Mouse (Mus musculus) myocyte (in vitro differentiated cells): ENCODE results near the gene Limd1. TPM values are rescaled to one million over a fixed set of nuclear protein-coding genes. Genes with fewer than 3 reads are reported as not detected.

Experiments used
- H3K27me3 ChIP-seq: one replicate; pipeline ENCODE4 v1.6.1; 2011; ENCODE audit not compliant: control insufficient read depth, insufficient read depth, insufficient read length
- H3K36me3 ChIP-seq: one replicate; pipeline ENCODE4 v1.6.1; 2011; ENCODE audit not compliant: control insufficient read depth, insufficient read depth
- H3K4me2 ChIP-seq: one replicate; pipeline ENCODE4 v1.6.1; 2011; ENCODE audit warnings: low read depth, control low read depth
- H3K4me3 ChIP-seq: one replicate; pipeline ENCODE4 v1.5.1; 2011; ENCODE audit warnings: mild to moderate bottlenecking, control low read depth, moderate library complexity
- H3K79me2 ChIP-seq: one replicate; pipeline ENCODE4 v1.6.1; 2011; ENCODE audit not compliant: control insufficient read depth, insufficient read depth
- H3ac ChIP-seq: one replicate; pipeline ENCODE4 v1.6.1; 2011; ENCODE audit not compliant: control insufficient read depth, insufficient read length
- CEBPB ChIP-seq: IDR thresholded peaks from 2 replicates; pipeline ENCODE4 v1.6.1; 2011; ENCODE audit warnings: mild to moderate bottlenecking, moderate library complexity; ENCODE audit not compliant: poor library complexity, insufficient read depth, severe bottlenecking
- E2F4 ChIP-seq: IDR thresholded peaks from one replicate; pipeline ENCODE4 v1.6.1; 2011; ENCODE audit warnings: mild to moderate bottlenecking, control low read depth, moderate library complexity; ENCODE audit not compliant: insufficient read depth
- MAX ChIP-seq: IDR thresholded peaks from one replicate; pipeline ENCODE4 v1.6.1; 2011; ENCODE audit warnings: low read depth, mild to moderate bottlenecking, control low read depth
- MYOD1 ChIP-seq, 3 experiments: IDR thresholded peaks; one replicate each; pipeline ENCODE4 v1.6.1; 2011; ENCODE audit warnings: control low read depth in 2 of 3, low read depth in 2 of 3, mild to moderate bottlenecking in 2 of 3, moderate library complexity in 1 of 3; ENCODE audit not compliant: insufficient read length in 2 of 3, control insufficient read depth in 1 of 3
- MYOG ChIP-seq, 3 experiments: IDR thresholded peaks; one replicate each; pipeline ENCODE4 v1.6.1; 2011; ENCODE audit warnings: control low read depth in 2 of 3, low read depth in 2 of 3, mild to moderate bottlenecking in 2 of 3; ENCODE audit not compliant: insufficient read length in 2 of 3, control insufficient read depth in 1 of 3, insufficient read depth in 1 of 3
- POLR2A ChIP-seq: IDR thresholded peaks from one replicate; pipeline ENCODE4 v1.6.1; 2011; ENCODE audit warnings: low read depth, mild to moderate bottlenecking, control low read depth, moderate library complexity; ENCODE audit not compliant: insufficient read length
- POLR2AphosphoS2 ChIP-seq: IDR thresholded peaks from one replicate; pipeline ENCODE4 v1.6.1; 2011; ENCODE audit warnings: low read depth, control low read depth; ENCODE audit not compliant: insufficient read length
- REST ChIP-seq: IDR thresholded peaks from one replicate; pipeline ENCODE4 v1.6.1; 2011; ENCODE audit warnings: mild to moderate bottlenecking, control low read depth, moderate library complexity; ENCODE audit not compliant: insufficient read depth, insufficient read length
- SRF ChIP-seq: IDR thresholded peaks from one replicate; pipeline ENCODE4 v1.6.1; 2011; ENCODE audit warnings: low read depth; ENCODE audit not compliant: control insufficient read depth, insufficient read length
- TCF12 ChIP-seq: IDR thresholded peaks from one replicate; pipeline ENCODE4 v1.6.1; 2011; ENCODE audit warnings: mild to moderate bottlenecking, control low read depth; ENCODE audit not compliant: poor library complexity, insufficient read depth, severe bottlenecking
- TCF3 ChIP-seq: IDR thresholded peaks from one replicate; pipeline ENCODE4 v1.6.1; 2011; ENCODE audit warnings: low read depth, control low read depth; ENCODE audit not compliant: insufficient read length
- USF1 ChIP-seq: IDR thresholded peaks from one replicate; pipeline ENCODE4 v1.6.1; 2011; ENCODE audit warnings: low read depth, mild to moderate bottlenecking, control low read depth, moderate library complexity
- polyA plus RNA-seq: library from polyadenylated mRNA; unstranded; fragments of >200 nt; fragmentation: generic; extraction: Trizol; gene quantifications from one replicate; pipeline ENCODE4 v1.2.1, GENCODE M21; 2012; ENCODE audit warnings: missing spikeins

Gene Limd1
- polyA plus RNA-seq, 1 experiment = 23.5 TPM

DNA sequence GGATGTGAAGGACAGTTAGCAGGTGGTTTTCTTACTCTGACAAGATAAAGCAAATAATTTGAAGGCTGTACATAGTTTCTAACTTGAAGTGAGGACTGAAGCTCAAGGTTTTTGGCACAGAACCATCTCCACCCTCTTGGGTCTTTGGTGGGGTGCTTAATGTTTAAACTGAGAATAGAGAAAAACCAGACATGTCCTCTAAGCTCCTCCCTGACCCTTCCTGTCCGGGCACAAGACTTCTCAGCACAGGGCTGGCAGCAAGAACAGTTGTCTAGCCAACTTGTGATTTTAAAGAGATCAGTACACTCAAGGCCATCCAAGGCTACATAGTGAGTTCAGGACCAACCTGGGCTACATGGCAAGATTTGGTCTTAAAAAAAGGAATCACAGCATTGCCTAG, 27.1 kb downstream of the Limd1 start:
- Histone ChIP-seq H3K4me2 (no peak overlapping the region), H3K27me3 (no peaks in the 10 kb centered on the region), H3K36me3 (peaks cover 16% of the 10 kb centered on the region), H3K4me3 (no peak overlapping the region), H3K79me2 (no peaks in the 10 kb centered on the region), H3ac (no peak overlapping the region)
- TF ChIP-seq USF1 (no peak), MYOG (IDR thresholded peaks at IDR 0.05; ENCODE audit: control insufficient read depth in 1 of 3, insufficient read depth in 1 of 3, insufficient read length in 2 of 3, low read depth in 2 of 3) (no peak), SRF (no peak), E2F4 (no peak), POLR2AphosphoS2 (no peak)

DNA sequence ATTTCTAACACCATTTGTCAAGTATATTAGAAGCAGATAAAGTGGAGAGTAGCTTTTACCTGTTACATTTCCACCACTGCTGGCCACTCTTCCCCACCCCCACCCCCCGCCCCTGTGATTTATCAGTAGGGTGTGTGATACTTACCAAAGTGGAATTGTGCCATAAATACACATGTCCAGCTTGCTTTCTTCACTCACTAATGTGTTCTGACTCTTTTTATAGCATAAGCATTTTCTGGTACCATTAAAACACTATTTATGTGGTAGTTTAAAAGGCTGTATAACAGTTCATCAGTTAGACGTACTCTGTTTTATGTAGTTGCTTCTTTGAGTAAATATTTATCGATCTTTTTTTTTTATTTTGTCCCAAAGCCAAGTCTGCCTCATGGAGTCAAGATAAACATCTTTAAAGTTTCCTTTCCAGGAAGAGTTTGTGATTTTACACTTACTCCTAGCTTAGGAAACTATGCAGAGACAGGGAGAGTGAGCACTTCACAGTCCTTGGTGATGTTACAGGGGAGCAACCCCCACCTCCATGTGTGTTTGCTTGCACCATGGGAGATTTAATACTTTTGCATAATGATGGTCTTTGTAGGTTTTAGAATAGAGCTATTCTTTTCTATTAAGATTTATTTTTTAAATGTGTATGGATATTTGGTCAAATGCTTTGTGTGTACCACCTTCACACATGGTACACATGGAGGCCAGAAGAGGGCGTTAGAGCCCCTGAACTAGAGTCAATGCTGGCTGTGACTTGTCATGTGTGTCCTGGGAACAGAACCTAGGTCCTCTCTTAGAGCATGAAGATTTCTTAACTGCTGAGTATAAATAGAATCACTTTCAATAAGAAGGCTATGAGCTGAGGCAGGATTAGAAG, 28.0 kb downstream of the Limd1 start:
- H3K27me3 ChIP-seq = no peaks in the 10 kb centered on the region
- no peak overlapping the region for H3ac ChIP-seq
- no peaks in the 10 kb centered on the region for H3K79me2 ChIP-seq
- H3K4me2 ChIP-seq = no peak overlapping the region
- peaks cover 19% of the 10 kb centered on the region for H3K36me3 ChIP-seq
- no peak overlapping the region for H3K4me3 ChIP-seq
- TF ChIP-seq TCF12 (no peak), POLR2A (no peak), E2F4 (no peak), MYOG (IDR thresholded peaks at IDR 0.05; ENCODE audit: control insufficient read depth in 1 of 3, insufficient read depth in 1 of 3, insufficient read length in 2 of 3, low read depth in 2 of 3) (no peak), USF1 (no peak), MAX (no peak), CEBPB (no peak), MYOD1 (IDR thresholded peaks at IDR 0.05; ENCODE audit: control insufficient read depth in 1 of 3, insufficient read length in 2 of 3, low read depth in 2 of 3) (no peak), TCF3 (no peak), POLR2AphosphoS2 (no peak), REST (no peak), SRF (no peak)

DNA sequence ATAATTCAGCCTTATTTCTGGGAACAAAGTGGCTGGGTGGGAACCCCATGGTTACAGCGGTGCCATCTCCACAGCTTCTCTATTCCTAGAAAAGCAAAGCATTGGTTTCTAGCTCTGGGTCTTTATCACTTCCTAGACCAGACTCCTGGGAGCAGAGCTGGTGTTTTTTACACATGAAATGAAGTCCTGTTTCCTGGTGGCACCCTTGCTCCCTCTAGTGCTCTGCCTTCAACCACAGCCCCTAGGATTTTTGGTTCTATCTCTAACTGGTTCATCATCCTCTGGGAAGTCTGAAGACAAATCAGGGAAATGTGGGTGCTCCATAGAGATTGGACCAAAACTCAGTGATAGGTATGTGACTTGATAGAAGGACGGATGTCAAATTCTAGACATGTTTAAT, 28.9 kb downstream of the Limd1 start:
- H3K79me2 ChIP-seq = no peaks in the 10 kb centered on the region
- TF ChIP-seq POLR2A = no peak
- H3K27me3 ChIP-seq = no peaks in the 10 kb centered on the region
- peaks cover 26% of the 10 kb centered on the region for H3K36me3 ChIP-seq
- H3K4me3 ChIP-seq = no peak overlapping the region
- H3K4me2 ChIP-seq = no peak overlapping the region
- no peak overlapping the region for H3ac ChIP-seq

DNA sequence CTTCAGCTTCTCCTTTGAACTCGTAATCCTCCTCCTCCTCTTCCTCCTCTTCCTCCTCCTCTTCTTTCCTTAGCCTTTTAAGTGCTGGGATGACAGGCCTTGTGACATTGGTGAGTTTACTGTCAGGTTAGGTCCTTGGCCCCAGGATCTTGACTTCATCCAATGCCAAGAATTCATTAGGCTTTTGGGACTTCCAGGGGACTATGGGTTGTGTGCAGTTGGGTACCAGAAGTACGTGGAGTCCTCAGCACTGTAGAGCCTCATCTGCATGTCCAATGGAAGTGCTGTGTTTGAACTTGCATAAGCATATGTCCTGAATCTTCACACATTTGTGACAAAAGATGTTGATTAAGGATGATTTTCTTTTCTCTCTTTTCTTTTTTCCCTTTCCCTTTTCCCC, 30.5 kb downstream of the Limd1 start:
- Histone ChIP-seq H3K4me3 (no peak overlapping the region), H3ac (no peak overlapping the region), H3K36me3 (peaks cover 21% of the 10 kb centered on the region), H3K27me3 (no peaks in the 10 kb centered on the region), H3K4me2 (no peak overlapping the region), H3K79me2 (no peaks in the 10 kb centered on the region)
- TF ChIP-seq SRF (no peak), MAX (no peak), POLR2A (no peak), USF1 (no peak), MYOG (IDR thresholded peaks at IDR 0.05; ENCODE audit: control insufficient read depth in 1 of 3, insufficient read depth in 1 of 3, insufficient read length in 2 of 3, low read depth in 2 of 3) (no peak), REST (no peak), TCF3 (no peak), POLR2AphosphoS2 (no peak), E2F4 (no peak)

DNA sequence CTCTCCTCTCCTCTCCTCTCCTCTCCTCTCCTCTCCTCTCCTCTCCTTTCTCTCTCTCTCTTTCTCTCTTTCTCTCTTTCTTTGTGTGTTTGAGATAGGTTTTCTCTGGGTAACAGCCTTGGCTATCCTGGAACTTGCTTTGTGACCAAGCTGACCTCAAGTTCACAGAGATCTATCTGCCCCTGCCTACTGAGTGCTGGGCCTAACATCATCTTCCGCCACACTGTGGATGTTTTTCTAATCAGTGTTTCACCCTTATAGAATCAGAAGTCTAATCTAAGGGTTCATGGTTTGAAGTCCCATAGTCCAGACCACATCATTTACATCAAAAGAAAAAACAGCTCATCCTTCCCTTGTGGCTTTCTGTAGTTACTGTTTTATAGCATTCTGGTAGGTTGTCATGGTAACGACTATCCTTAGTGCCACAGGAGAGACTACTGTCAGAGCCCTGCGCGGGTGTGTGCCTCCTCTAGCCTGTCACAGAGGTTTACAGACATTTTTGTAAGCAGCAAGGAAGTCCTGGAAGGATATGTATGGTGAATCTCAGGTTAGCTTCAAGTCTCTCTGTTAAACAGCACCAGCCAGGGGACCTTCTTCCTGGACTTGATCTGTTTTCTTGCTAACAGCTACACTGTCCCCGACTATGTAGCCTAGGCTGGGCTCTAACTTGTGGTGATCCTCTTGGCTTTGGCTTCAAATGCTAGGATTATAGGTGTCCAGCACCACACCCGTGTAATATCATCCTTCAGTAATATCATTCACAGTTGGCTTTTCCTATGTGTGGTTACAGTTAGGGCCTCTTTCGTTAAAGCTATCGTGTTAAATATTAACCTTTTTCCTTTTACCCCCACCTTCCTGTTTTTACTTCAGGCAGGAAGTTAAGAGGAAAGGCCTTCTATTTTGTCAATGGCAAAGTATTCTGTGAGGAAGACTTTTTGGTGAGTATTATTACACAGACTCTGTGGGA, 31.4 kb downstream of the Limd1 start:
- Histone ChIP-seq H3K79me2 (no peaks in the 10 kb centered on the region), H3ac (no peak overlapping the region), H3K27me3 (no peaks in the 10 kb centered on the region), H3K4me2 (no peak overlapping the region), H3K4me3 (no peak overlapping the region), H3K36me3 (peaks cover 19% of the 10 kb centered on the region)
- TF ChIP-seq USF1 (no peak), SRF (no peak), POLR2A (no peak), REST (no peak), POLR2AphosphoS2 (no peak), TCF12 (no peak), MYOG (IDR thresholded peaks at IDR 0.05; ENCODE audit: control insufficient read depth in 1 of 3, insufficient read depth in 1 of 3, insufficient read length in 2 of 3, low read depth in 2 of 3) (no peak), TCF3 (no peak), MAX (no peak), E2F4 (no peak), CEBPB (no peak), MYOD1 (IDR thresholded peaks at IDR 0.05; ENCODE audit: control insufficient read depth in 1 of 3, insufficient read length in 2 of 3, low read depth in 2 of 3) (no peak)
